Mouse (Mus musculus) A20 (cell line): ENCODE results near the gene Tlr6.

ENCODE experiments used
- DNase-seq: peaks from one replicate; pipeline ENCODE4 v3.0.0-alpha.2; 2011; ENCODE audit warnings: low read depth, low spot score

Gene Tlr6

GRCm38 (mm10) chr5:64932775-64933174 lies 27.1 kb downstream of the Tlr6 start:
- DNase-seq, result peak; percentile 79

GRCm38 (mm10) chr5:64932215-64932614 lies 27.7 kb downstream of the Tlr6 start:
- DNase-seq, result peak; percentile 63

GRCm38 (mm10) chr5:64922891-64923381 lies 37.0 kb downstream of the Tlr6 start:
- DNase-seq, result peak; percentile 88

- peak; percentile 64 for DNase-seq
Observed at GRCm38 (mm10) chr5:64918616-64919597, 41.0 kb downstream of the Tlr6 start.

- peak; percentile 78 for DNase-seq
Observed at GRCm38 (mm10) chr5:64917721-64918120, 42.2 kb downstream of the Tlr6 start.

GRCm38 (mm10) chr5:64917161-64917560 lies 42.7 kb downstream of the Tlr6 start:
- DNase-seq, result peak; percentile 95

GRCm38 (mm10) chr5:64908585-64909284 lies 51.2 kb downstream of the Tlr6 start:
- DNase-seq, result peak; percentile 83

GRCm38 (mm10) chr5:64907906-64908305 lies 52.0 kb downstream of the Tlr6 start:
- peak; percentile 29 for DNase-seq

GRCm38 (mm10) chr5:64905516-64906271 lies 54.2 kb downstream of the Tlr6 start:
- peak; percentile 94 for DNase-seq
